Mouse (Mus musculus): ENCODE measurements around the gene Cx3cr1.

DNA sequence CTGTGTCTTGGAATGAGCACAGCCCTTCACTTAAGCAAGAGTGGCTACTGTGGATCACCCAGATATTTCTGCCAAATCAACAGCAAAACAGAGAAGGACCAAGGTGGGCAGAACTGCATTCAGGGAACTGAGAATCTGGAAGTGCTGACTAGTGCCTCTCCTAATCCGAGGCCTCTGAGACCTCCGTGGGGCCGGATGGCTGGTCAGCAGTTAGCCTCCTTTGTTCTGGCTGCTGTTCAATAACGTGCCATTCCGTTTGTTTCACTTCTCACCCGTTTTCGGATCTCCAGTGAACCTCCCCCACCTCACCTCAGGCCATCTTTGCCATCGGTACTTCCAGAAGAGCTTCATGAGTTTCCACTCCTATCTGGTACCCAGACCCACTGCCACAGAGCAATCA is 35.3 kb downstream of the Cx3cr1 start:
- no peak for TF ChIP-seq POLR2A (IDR thresholded peaks at IDR 0.05; ENCODE audit: low read depth, low read length)
- TF ChIP-seq CTCF (IDR thresholded peaks at IDR 0.05; ENCODE audit: extremely low read depth, insufficient read depth, insufficient read length, insufficient replicate concordance): no peak

Data from spleen, adult 2 months (tissue).